Comparison of ENCODE assay signal across 11 mouse cellular contexts in genomic region chr12:84531906-84532829, GRCm38 (mm10). TPM values are rescaled to one million over a fixed set of nuclear protein-coding genes. Genes with fewer than 3 reads are reported as not detected.
A peak's percentile ranks its signal among the peaks of the same experiment; 100 is the strongest.
DNase-seq lines count a peak whose midpoint lies in the region; ATAC-seq and TF ChIP-seq lines count a peak whose summit lies in the region.
"Had no signal": no experiment of that assay in that cellular context is flagged by ENCODE, and none has a peak within 500 bp of the region (broad histone marks: within the 10 kb centered on the region; RNA-seq: fewer than 3 reads in every experiment).

No protein-coding gene starts in this region.

- in situ Hi-C loops in ES-E14 (cut with MboI; ENCODE audit: low sequenced_read_pairs in 2 of 2, unreplicated experiment in 2 of 2): no loop called here

- H3K27ac ChIP-seq in ES-E14 (ENCODE audit: insufficient read depth, low read depth, low read length, poor library complexity, severe bottlenecking): peak overlapping the region; percentile 26
- H3K27ac ChIP-seq in embryonic facial prominence, embryonic 10.5 days (replicated peaks): peak overlapping the region; percentile 80
- H3K27ac ChIP-seq in hindbrain, embryonic 13.5 days: peak overlapping the region; percentile 70
- peak overlapping the region; percentile 45; the same call in 1 of the 2 replicates for H3K27ac ChIP-seq in limb, embryonic 12.5 days

- no peaks in the 10 kb centered on the region for H3K9me3 ChIP-seq in ES-E14 (ENCODE audit: control insufficient read depth, insufficient read depth, low read depth, low read length)
- H3K9me3 ChIP-seq in embryonic facial prominence, embryonic 10.5 days: no peaks in the 10 kb centered on the region
- no peaks in the 10 kb centered on the region for H3K9me3 ChIP-seq in hindbrain, embryonic 13.5 days
- no peaks in the 10 kb centered on the region for H3K9me3 ChIP-seq in limb, embryonic 12.5 days

- peak; percentile 84 for ATAC-seq in hindbrain, embryonic 13.5 days (ENCODE audit: low FRiP score)
- no peak for ATAC-seq in limb, embryonic 12.5 days (ENCODE audit: insufficient number of reproducible peaks, insufficient read depth, low FRiP score, low TSS enrichment, low read depth)
- no peak for ATAC-seq in activated CD4-positive, CD25-positive, alpha-beta regulatory T cell, adult 4 months

- peaks cover 9 to 30% of the 10 kb centered on the region in 2 experiments; a peak in 3 of 4 replicates for H3K4me1 ChIP-seq in ES-E14 (ENCODE audit: control insufficient read depth in 2 of 2, insufficient read depth in 2 of 2, low read length in 2 of 2, poor library complexity in 1 of 2)
- H3K4me1 ChIP-seq in embryonic facial prominence, embryonic 10.5 days: peaks cover 32% of the 10 kb centered on the region
- peaks cover 32% of the 10 kb centered on the region for H3K4me1 ChIP-seq in hindbrain, embryonic 13.5 days (replicated peaks)
- H3K4me1 ChIP-seq in limb, embryonic 12.5 days (replicated peaks): peaks cover 19% of the 10 kb centered on the region

- no peak overlapping the region for H3K4me2 ChIP-seq in hindbrain, embryonic 13.5 days
- no peak overlapping the region for H3K4me2 ChIP-seq in limb, embryonic 12.5 days

- 28% methylated on average over 13 of the region's 13 CpGs for WGBS in embryonic facial prominence, embryonic 10.5 days
- 34% methylated on average over 13 of the region's 13 CpGs for WGBS in hindbrain, embryonic 13.5 days
- WGBS in limb, embryonic 12.5 days: 53% methylated on average over 13 of the region's 13 CpGs

- DNase-seq in ES-E14 (ENCODE audit: low read depth, low spot score): no peak
- peak; percentile 47 for DNase-seq in embryonic facial prominence, embryonic 10.5 days (ENCODE audit: low spot score)
- no peak for DNase-seq in ovary, adult 18-20 months (ENCODE audit: low spot score)
- DNase-seq in adrenal gland, postnatal 14 days: no peak
- no peak for DNase-seq in heart, adult 18-20 months

- H3K36me3 ChIP-seq in ES-E14 (ENCODE audit: control insufficient read depth, insufficient read depth, low read length, poor library complexity, severe bottlenecking): peaks cover 8% of the 10 kb centered on the region; the same call in 1 of the 2 replicates
- H3K36me3 ChIP-seq in embryonic facial prominence, embryonic 10.5 days (replicated peaks): peaks cover 34% of the 10 kb centered on the region
- no peaks in the 10 kb centered on the region for H3K36me3 ChIP-seq in hindbrain, embryonic 13.5 days
- peaks cover 32% of the 10 kb centered on the region; the same call in 1 of the 2 replicates for H3K36me3 ChIP-seq in limb, embryonic 12.5 days

- no peak overlapping the region for H3K4me3 ChIP-seq in ES-E14 (ENCODE audit: insufficient read depth in 1 of 2, low read depth in 1 of 2, low read length in 2 of 2, poor library complexity in 1 of 2, severe bottlenecking in 1 of 2)
- H3K4me3 ChIP-seq in embryonic facial prominence, embryonic 10.5 days: no peak overlapping the region
- no peak overlapping the region for H3K4me3 ChIP-seq in hindbrain, embryonic 13.5 days
- H3K4me3 ChIP-seq in limb, embryonic 12.5 days (replicated peaks): no peak overlapping the region

- H3K9ac ChIP-seq in ES-E14 (ENCODE audit: insufficient read depth, low read depth, low read length, poor library complexity, severe bottlenecking): 0 out of 2 replicates have a peak overlapping the region, but pooled peaks have one; percentile 2
- H3K9ac ChIP-seq in hindbrain, embryonic 13.5 days: no peak overlapping the region
- H3K9ac ChIP-seq in limb, embryonic 12.5 days (replicated peaks): 0 out of 2 replicates have a peak overlapping the region, but pooled peaks have one; percentile 12

- H3K27me3 ChIP-seq in embryonic facial prominence, embryonic 10.5 days (replicated peaks; ENCODE audit: low read depth, poor library complexity, severe bottlenecking): no peaks in the 10 kb centered on the region
- peaks cover 75% of the 10 kb centered on the region for H3K27me3 ChIP-seq in hindbrain, embryonic 13.5 days
- H3K27me3 ChIP-seq in limb, embryonic 12.5 days: no peaks in the 10 kb centered on the region

TF ChIP-seq in ES-E14, 5 proteins besides CTCF, POLR2A, EP300 and RAD21:
- TF ChIP-seq HCFC1 (IDR thresholded peaks at IDR 0.05; ENCODE audit: borderline replicate concordance, insufficient read depth, low read length) (no peak), ZNF384 (IDR thresholded peaks at IDR 0.05; ENCODE audit: low read depth, low read length) (no peak), CHD2 (IDR thresholded peaks at IDR 0.05; ENCODE audit: low read depth, low read length) (no peak), ZC3H11A (IDR thresholded peaks at IDR 0.05; ENCODE audit: borderline replicate concordance, low read depth, low read length) (no peak), MAFK (IDR thresholded peaks at IDR 0.05; ENCODE audit: insufficient read depth, low read depth, low read length) (no peak)

RNA-seq across cellular contexts. Expression of gene Vsx2, which starts 37.4 kb away (rescaled TPM):
- total RNA-seq in ES-E14 (2012; rRNA removed): 0.05 TPM in 1 of 2 replicates, not detected in the other
- 2.8 and 3.2 TPM in 2 replicates for polyA plus RNA-seq in embryonic facial prominence, embryonic 10.5 days (2016; fragmentation: Nextera tagmentation; extraction: Ambion mirVana)
- polyA plus RNA-seq in hindbrain, embryonic 13.5 days (2015; fragmentation: Nextera tagmentation; extraction: Ambion mirVana): 5.4 and 10.1 TPM in 2 replicates
- polyA plus RNA-seq in limb, embryonic 12.5 days (2016; fragmentation: Nextera tagmentation; extraction: Ambion mirVana): 0.13 and 0.24 TPM in 2 replicates
- polyA plus RNA-seq in activated CD4-positive, CD25-positive, alpha-beta regulatory T cell, adult 4 months (2017; shearing (Covaris generic)): not detected
- not detected in 2 replicates for total RNA-seq in adrenal gland, postnatal 14 days (2021)
- not detected for total RNA-seq in heart, adult 18-20 months (2021)
- polyA plus RNA-seq: gonadal fat pad, adult 2 months; kidney, embryonic 16.5 days; spleen, adult 2 months had no signal

Comparison
In these comparisons a context has a peak if more than half of its experiments do, and no peak if none do; other contexts are left out.
1. H3K27ac ChIP-seq: peak in every context shown above with its lines; median percentile 80 in embryonic facial prominence, embryonic 10.5 days; 70 in hindbrain, embryonic 13.5 days; 45 in limb, embryonic 12.5 days; 26 in ES-E14.